Mouse (Mus musculus) urinary bladder, adult 2 months (tissue): ENCODE results near the gene Swap70. TPM values are rescaled to one million over a fixed set of nuclear protein-coding genes. Genes with fewer than 3 reads are reported as not detected.

Experiments
- DNase-seq: peaks from one replicate; pipeline ENCODE4 v3.0.0; 2022; ENCODE audit warnings: low spot score
- polyA plus RNA-seq: library from polyadenylated mRNA; depleted of rRNA; stranded (reverse); fragments of >200 nt; gene quantifications from 2 replicates; pipeline ENCODE4 v1.2.3, GENCODE M21; 2012

The Swap70 gene
- polyA plus RNA-seq, 1 experiment = 15.2 TPM

GRCm38 (mm10) chr7:110272434-110272833, 50.9 kb downstream of the Swap70 start:
- no peak for DNase-seq

GRCm38 (mm10) chr7:110277734-110278245, 56.3 kb downstream of the Swap70 start:
- no peak for DNase-seq

GRCm38 (mm10) chr7:110279183-110279582, 57.7 kb downstream of the Swap70 start:
- DNase-seq = no peak

- DNase-seq = no peak
Observed at GRCm38 (mm10) chr7:110281435-110282256, 60.1 kb downstream of the Swap70 start.

- DNase-seq = no peak
Observed at GRCm38 (mm10) chr7:110282797-110283196, 61.3 kb downstream of the Swap70 start.

- no peak for DNase-seq
Observed at GRCm38 (mm10) chr7:110283484-110284275, 62.2 kb downstream of the Swap70 start.

- DNase-seq = no peak
Observed at GRCm38 (mm10) chr7:110285076-110285848, 63.8 kb downstream of the Swap70 start.

- DNase-seq = no peak
Observed at GRCm38 (mm10) chr7:110285849-110286151, 64.3 kb downstream of the Swap70 start.

- DNase-seq = no peak
Observed at GRCm38 (mm10) chr7:110286198-110286732, 64.8 kb downstream of the Swap70 start.

GRCm38 (mm10) chr7:110286838-110287475, 65.4 kb downstream of the Swap70 start:
- peak; percentile 79 for DNase-seq

- DNase-seq = no peak
Observed at GRCm38 (mm10) chr7:110287476-110288071, 66.1 kb downstream of the Swap70 start.

- peak; percentile 38 for DNase-seq
Observed at GRCm38 (mm10) chr7:110288191-110288604, 66.7 kb downstream of the Swap70 start.

GRCm38 (mm10) chr7:110288731-110289191, 67.2 kb downstream of the Swap70 start:
- DNase-seq = peak; percentile 41

- DNase-seq = no peak
Observed at GRCm38 (mm10) chr7:110289647-110290046, 68.1 kb downstream of the Swap70 start.

GRCm38 (mm10) chr7:110296889-110297603, 75.5 kb downstream of the Swap70 start:
- peak; percentile 35 for DNase-seq

GRCm38 (mm10) chr7:110297611-110298010, 76.1 kb downstream of the Swap70 start:
- DNase-seq = no peak

- DNase-seq = no peak
Observed at GRCm38 (mm10) chr7:110298090-110298489, 76.6 kb downstream of the Swap70 start.

GRCm38 (mm10) chr7:110298739-110299410, 77.4 kb downstream of the Swap70 start:
- no peak for DNase-seq

GRCm38 (mm10) chr7:110302886-110303285, 81.4 kb downstream of the Swap70 start:
- DNase-seq = no peak
